Mouse (Mus musculus) lung, postnatal 0 days (tissue): ENCODE data around the gene H2afz. TPM values are rescaled to one million over a fixed set of nuclear protein-coding genes. Genes with fewer than 3 reads are reported as not detected.
"Not testable (repeated sequence)": the region's sequence is repeated elsewhere in the genome, so short reads cannot be mapped to it uniquely, and the experiment has no call there.

Experiments used
- ATAC-seq: fragments of 200-750 bp; cut with Nextera tagmentation; 2 replicates; pipeline ENCODE4 v1.8.0; 2017; ENCODE audit warnings: moderate library complexity
- DNase-seq: peaks from one replicate; pipeline ENCODE4 v3.0.0-alpha.2; 2016; ENCODE audit warnings: low spot score
- H3K27ac ChIP-seq: fragments of 300-500 bp; sonication (generic); 2 replicates; pipeline ENCODE4 v1.5.1; 2014; ENCODE audit warnings: antibody characterized with exemption, mild to moderate bottlenecking, low read length, mixed read lengths
- H3K27me3 ChIP-seq: fragments of 300-500 bp; sonication (generic); replicated peaks from 2 replicates; pipeline ENCODE4 v1.6.1; 2014; ENCODE audit warnings: low read length, mixed read lengths; ENCODE audit not compliant: insufficient read depth
- H3K36me3 ChIP-seq: fragments of 300-500 bp; sonication (generic); 2 replicates; pipeline ENCODE4 v1.6.1; 2014; ENCODE audit warnings: low read length, mixed read lengths; ENCODE audit not compliant: insufficient read depth
- H3K4me1 ChIP-seq: fragments of 300-500 bp; sonication (generic); 2 replicates; pipeline ENCODE4 v1.6.1; 2014; ENCODE audit warnings: antibody characterized with exemption, low read depth, low read length, mixed read lengths; ENCODE audit not compliant: insufficient read depth
- H3K4me2 ChIP-seq: fragments of 300-500 bp; sonication (generic); replicated peaks from 2 replicates; pipeline ENCODE4 v1.6.1; 2014; ENCODE audit warnings: low read depth, mild to moderate bottlenecking, low read length, moderate library complexity, mixed read lengths
- H3K4me3 ChIP-seq: fragments of 300-500 bp; sonication (generic); 2 replicates; pipeline ENCODE4 v1.5.1; 2014; ENCODE audit warnings: low read depth, low read length
- H3K9ac ChIP-seq: fragments of 300-500 bp; sonication (generic); replicated peaks from 2 replicates; pipeline ENCODE4 v1.6.1; 2014; ENCODE audit warnings: low read depth, mild to moderate bottlenecking
- H3K9me3 ChIP-seq: fragments of 300-500 bp; sonication (generic); 2 replicates; pipeline ENCODE4 v1.6.1; 2016; ENCODE audit warnings: low read length, mixed read lengths
- CTCF ChIP-seq: IDR thresholded peaks from 2 replicates; pipeline ENCODE4 v1.5.1; 2016; ENCODE audit warnings: antibody characterized with exemption, mild to moderate bottlenecking
- EP300 ChIP-seq: IDR thresholded peaks from 2 replicates; pipeline ENCODE4 v1.6.1; 2016; ENCODE audit warnings: antibody characterized with exemption, mild to moderate bottlenecking, control low read depth
- WGBS: fragments of 180-500 bp; shearing (Covaris S2); extraction: QIAGEN DNeasy Blood & Tissue Kit; methylation state at CpG from one replicate; pipeline ENCODE4 v1.1.7; 2014; 5-methylcytosine and 5-hydroxymethylcytosine counted together
- polyA plus RNA-seq: library from polyadenylated mRNA; unstranded; fragments of >200 nt; fragmentation: Nextera tagmentation; extraction: Ambion mirVana; gene quantifications from 2 replicates; pipeline ENCODE4 v1.2.1, GENCODE M21; 2015

H2afz gene
- polyA plus RNA-seq, 1 experiment from 2014 or later, result 577 TPM

DNA sequence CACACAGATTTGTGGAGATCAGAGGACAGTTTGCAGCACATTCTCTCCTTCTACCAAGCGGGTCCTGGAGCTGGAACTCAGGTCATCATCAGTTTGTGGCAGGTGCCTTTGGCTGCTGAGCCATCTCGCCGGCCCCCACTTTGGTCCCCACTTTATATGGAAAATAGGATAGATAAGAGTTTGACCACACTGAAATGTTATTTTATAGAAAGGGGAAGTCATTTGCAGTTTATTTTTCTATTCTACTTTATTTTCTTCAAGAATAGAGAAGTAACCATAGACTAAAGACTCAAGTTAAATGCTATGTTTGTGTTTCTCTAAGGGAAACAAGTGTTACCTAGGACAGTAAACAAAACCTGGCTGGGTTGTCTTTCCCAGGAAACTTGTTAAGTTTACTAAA lies 32.6 kb downstream of the H2afz start:
- Histone ChIP-seq H3K4me1 (no peaks in the 10 kb centered on the region), H3K27ac (no peak overlapping the region), H3K9ac (no peak overlapping the region), H3K4me3 (no peak overlapping the region), H3K27me3 (no peaks in the 10 kb centered on the region), H3K9me3 (no peaks in the 10 kb centered on the region), H3K4me2 (no peak overlapping the region), H3K36me3 (peaks cover 9% of the 10 kb centered on the region)
- 95% methylated on average over 3 of the region's 3 CpGs for WGBS
- ATAC-seq (no peak), DNase-seq (no peak)
- TF ChIP-seq EP300 (no peak), CTCF (no peak)

DNA sequence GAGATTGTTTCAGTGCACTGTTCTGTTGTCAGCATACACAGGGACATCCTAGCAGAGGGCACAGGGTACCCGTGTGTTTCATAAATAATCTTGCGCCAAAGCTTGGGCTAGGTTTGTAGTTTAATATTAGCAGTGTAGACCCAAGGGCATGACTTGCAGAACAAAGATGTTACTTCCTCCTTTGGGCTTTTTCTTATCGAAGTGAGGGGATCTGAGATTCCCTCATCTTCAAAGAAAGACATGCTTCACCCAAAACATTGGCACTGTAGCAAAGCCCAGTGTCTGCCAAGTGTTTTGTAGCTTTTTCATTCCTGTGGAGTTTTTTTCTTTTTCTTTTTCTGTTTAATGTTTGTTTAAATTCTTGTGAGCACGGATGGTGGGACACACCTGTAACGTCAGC lies 33.4 kb downstream of the H2afz start:
- Histone ChIP-seq H3K9ac (no peak overlapping the region), H3K9me3 (no peaks in the 10 kb centered on the region), H3K4me1 (no peaks in the 10 kb centered on the region), H3K36me3 (peaks cover 12% of the 10 kb centered on the region), H3K4me2 (no peak overlapping the region), H3K27ac (no peak overlapping the region), H3K4me3 (no peak overlapping the region), H3K27me3 (no peaks in the 10 kb centered on the region)
- 87% methylated on average over 5 of the region's 5 CpGs for WGBS
- no peak for TF ChIP-seq CTCF
- TF ChIP-seq EP300, result no peak
- ATAC-seq (no peak), DNase-seq (no peak)

DNA sequence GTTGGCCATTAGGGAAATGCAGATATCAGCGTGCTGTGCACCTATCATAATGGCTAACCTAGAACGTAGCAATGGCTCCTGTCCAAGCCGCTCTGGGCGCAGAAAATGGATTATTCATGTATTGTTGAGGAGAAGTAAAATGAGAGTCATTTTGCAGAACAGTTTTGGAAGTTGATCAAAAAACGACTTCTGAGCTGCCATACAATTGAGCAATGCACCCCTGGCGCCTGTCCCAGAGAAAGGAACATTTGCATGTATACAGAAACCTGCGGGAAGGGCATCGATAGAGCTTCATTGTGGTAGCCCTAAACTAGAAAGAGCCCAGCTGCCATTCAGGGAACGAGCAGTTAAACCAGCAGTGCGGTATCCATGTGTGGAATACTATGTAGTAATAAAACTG lies 35.9 kb downstream of the H2afz start:
- TF ChIP-seq EP300 (no peak), CTCF (no peak)
- Histone ChIP-seq H3K9me3 (no peaks in the 10 kb centered on the region), H3K27ac (no peak overlapping the region), H3K4me2 (no peak overlapping the region), H3K27me3 (no peaks in the 10 kb centered on the region), H3K4me1 (no peaks in the 10 kb centered on the region), H3K9ac (no peak overlapping the region), H3K36me3 (peaks cover 19% of the 10 kb centered on the region), H3K4me3 (no peak overlapping the region)
- 56% methylated on average over 10 of the region's 10 CpGs for WGBS
- peak; percentile 28; the same call in 1 of the 2 replicates for ATAC-seq
- peak; percentile 66 for DNase-seq

DNA sequence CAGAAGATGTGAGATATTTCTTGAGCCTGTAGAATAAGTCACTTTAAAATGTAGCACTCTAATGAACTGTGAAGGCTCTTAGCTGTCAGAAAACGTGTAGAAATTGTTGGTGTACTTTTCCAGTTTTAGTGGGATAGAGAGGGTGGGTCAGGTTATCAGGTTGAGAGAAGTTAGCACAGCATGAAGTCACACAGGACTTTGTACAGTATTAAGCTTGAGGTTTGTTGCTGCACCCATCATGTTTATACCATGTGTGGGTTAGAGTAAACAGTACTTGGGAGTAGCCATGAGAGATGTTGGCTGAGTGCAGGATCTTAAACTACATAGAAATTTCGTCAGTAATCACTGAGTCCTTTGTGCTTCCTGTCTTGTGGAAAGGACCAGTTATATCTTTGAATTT lies 48.8 kb downstream of the H2afz start:
- Histone ChIP-seq H3K27me3 (no peaks in the 10 kb centered on the region), H3K4me2 (no peak overlapping the region), H3K36me3 (no peaks in the 10 kb centered on the region), H3K9ac (no peak overlapping the region), H3K4me1 (peaks cover 5% of the 10 kb centered on the region; the same call in 1 of the 2 replicates), H3K27ac (no peak overlapping the region), H3K9me3 (no peaks in the 10 kb centered on the region), H3K4me3 (no peak overlapping the region)
- DNase-seq (peak; percentile 17), ATAC-seq (no peak)
- 42% methylated on average over 2 of the region's 2 CpGs for WGBS
- TF ChIP-seq CTCF (no peak), EP300 (no peak)

DNA sequence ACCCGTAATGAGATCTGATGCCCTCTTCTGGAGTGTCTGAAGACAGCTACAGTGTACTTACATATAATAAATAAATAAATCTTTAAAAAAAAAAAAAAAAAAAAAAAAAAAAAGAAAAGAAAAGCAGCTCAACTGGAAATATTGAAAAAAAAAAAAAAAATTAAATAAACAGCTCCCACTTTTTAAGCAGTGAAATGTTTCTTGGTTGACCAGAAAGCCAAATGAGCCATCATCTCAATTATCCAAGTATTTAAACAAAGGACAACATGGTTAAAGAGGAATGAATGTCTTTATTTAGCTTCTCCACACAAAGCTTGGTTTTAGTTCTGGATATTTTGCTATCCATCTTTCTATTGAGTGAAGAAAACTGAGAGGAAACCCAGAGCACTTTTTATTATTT lies 50.3 kb downstream of the H2afz start:
- not testable (repeated sequence) for H3K4me3 ChIP-seq, H3K36me3 ChIP-seq, H3K4me1 ChIP-seq, H3K9ac ChIP-seq, H3K27ac ChIP-seq, H3K4me2 ChIP-seq, H3K9me3 ChIP-seq, ATAC-seq, DNase-seq, H3K27me3 ChIP-seq
- no CpG with 5 or more reads among the region's 1 CpGs for WGBS

Other genes starting within 250 kb of the H2afz start
- 4.5 and 5.3 TPM in 2 replicates for gene Ddit4l, start 242.9 kb upstream of the H2afz start, polyA plus RNA-seq
- gene Gm21962, start 193.0 kb upstream of the H2afz start, polyA plus RNA-seq, result not detected in 2 replicates
- gene Dnajb14, start 3.2 kb downstream of the H2afz start, polyA plus RNA-seq, result 10.0 and 12.4 TPM in 2 replicates
- gene Lamtor3, start 54.0 kb downstream of the H2afz start, polyA plus RNA-seq, result 114 and 122 TPM in 2 replicates
- gene Dapp1, start 117.1 kb downstream of the H2afz start, polyA plus RNA-seq, result 7.9 and 8.9 TPM in 2 replicates
- gene 1110002E22Rik, start 200.6 kb downstream of the H2afz start, polyA plus RNA-seq, result 0.14 and 0.20 TPM in 2 replicates
- 0.07 and 0.12 TPM in 2 replicates for gene Gm5105, start 202.9 kb downstream of the H2afz start, polyA plus RNA-seq